Mouse (Mus musculus): Measurements from ENCODE around the gene Tjp2. TPM values are rescaled to one million over a fixed set of nuclear protein-coding genes. Genes with fewer than 3 reads are reported as not detected.
"Not testable (repeated sequence)": the region's sequence is repeated elsewhere in the genome, so short reads cannot be mapped to it uniquely, and the experiment has no call there.

Gene Tjp2
- polyA plus RNA-seq, 1 experiment, result 19.3 TPM

GRCm38 (mm10) chr19:24198676-24199303 lies 26.0 kb downstream of the Tjp2 start:
- Histone ChIP-seq H3K36me3 (ENCODE audit: control insufficient read depth, insufficient read depth, low read length) (no peaks in the 10 kb centered on the region), H3K4me1 (ENCODE audit: control insufficient read depth, insufficient read depth, low read length) (peaks cover 2% of the 10 kb centered on the region), H3K4me3 (ENCODE audit: control insufficient read depth, low read depth, low read length) (no peak overlapping the region), H3K27ac (ENCODE audit: control insufficient read depth, insufficient read depth, low read depth, low read length) (no peak overlapping the region), H3K27me3 (ENCODE audit: control insufficient read depth, insufficient read depth, low read length) (no peaks in the 10 kb centered on the region)
- TF ChIP-seq POLR2A (IDR thresholded peaks at IDR 0.05; ENCODE audit: control insufficient read depth, low read depth, low read length) (no peak), CTCF (IDR thresholded peaks at IDR 0.05; ENCODE audit: control insufficient read depth, insufficient read depth, insufficient replicate concordance, low read depth, low read length) (no peak)

GRCm38 (mm10) chr19:24197338-24197737 lies 27.5 kb downstream of the Tjp2 start:
- TF ChIP-seq CTCF (IDR thresholded peaks at IDR 0.05; ENCODE audit: control insufficient read depth, insufficient read depth, insufficient replicate concordance, low read depth, low read length) (no peak), POLR2A (IDR thresholded peaks at IDR 0.05; ENCODE audit: control insufficient read depth, low read depth, low read length) (no peak)

GRCm38 (mm10) chr19:24195224-24195623 lies 29.6 kb downstream of the Tjp2 start:
- H3K27ac ChIP-seq (ENCODE audit: control insufficient read depth, insufficient read depth, low read depth, low read length), result no peak overlapping the region

More at GRCm38 (mm10) chr19:24197338-24197737, 27.5 kb downstream of the Tjp2 start:
- H3K4me1 ChIP-seq (ENCODE audit: control insufficient read depth, insufficient read depth, low read length), result peaks cover 2% of the 10 kb centered on the region
- H3K36me3 ChIP-seq (ENCODE audit: control insufficient read depth, insufficient read depth, low read length), result no peaks in the 10 kb centered on the region
- no peak overlapping the region for H3K4me3 ChIP-seq (ENCODE audit: control insufficient read depth, low read depth, low read length)
- H3K27me3 ChIP-seq (ENCODE audit: control insufficient read depth, insufficient read depth, low read length), result no peaks in the 10 kb centered on the region
- H3K27ac ChIP-seq (ENCODE audit: control insufficient read depth, insufficient read depth, low read depth, low read length), result no peak overlapping the region

GRCm38 (mm10) chr19:24194216-24194615 lies 30.6 kb downstream of the Tjp2 start:
- Histone ChIP-seq H3K4me3 (ENCODE audit: control insufficient read depth, low read depth, low read length) (no peak overlapping the region), H3K4me1 (ENCODE audit: control insufficient read depth, insufficient read depth, low read length) (peaks cover 2% of the 10 kb centered on the region), H3K27me3 (ENCODE audit: control insufficient read depth, insufficient read depth, low read length) (no peaks in the 10 kb centered on the region), H3K27ac (ENCODE audit: control insufficient read depth, insufficient read depth, low read depth, low read length) (no peak overlapping the region), H3K36me3 (ENCODE audit: control insufficient read depth, insufficient read depth, low read length) (no peaks in the 10 kb centered on the region)
- TF ChIP-seq CTCF (IDR thresholded peaks at IDR 0.05; ENCODE audit: control insufficient read depth, insufficient read depth, insufficient replicate concordance, low read depth, low read length) (peak; percentile 73; the same call in 1 of the 2 replicates), POLR2A (IDR thresholded peaks at IDR 0.05; ENCODE audit: control insufficient read depth, low read depth, low read length) (no peak)

More at GRCm38 (mm10) chr19:24195224-24195623, 29.6 kb downstream of the Tjp2 start:
- Histone ChIP-seq H3K36me3 (ENCODE audit: control insufficient read depth, insufficient read depth, low read length) (no peaks in the 10 kb centered on the region), H3K4me3 (ENCODE audit: control insufficient read depth, low read depth, low read length) (no peak overlapping the region), H3K27me3 (ENCODE audit: control insufficient read depth, insufficient read depth, low read length) (no peaks in the 10 kb centered on the region), H3K4me1 (ENCODE audit: control insufficient read depth, insufficient read depth, low read length) (peaks cover 2% of the 10 kb centered on the region)
- TF ChIP-seq CTCF (IDR thresholded peaks at IDR 0.05; ENCODE audit: control insufficient read depth, insufficient read depth, insufficient replicate concordance, low read depth, low read length) (no peak), POLR2A (IDR thresholded peaks at IDR 0.05; ENCODE audit: control insufficient read depth, low read depth, low read length) (no peak)

- Histone ChIP-seq H3K4me3 (ENCODE audit: control insufficient read depth, low read depth, low read length) (no peak overlapping the region), H3K4me1 (ENCODE audit: control insufficient read depth, insufficient read depth, low read length) (peaks cover 2% of the 10 kb centered on the region), H3K27me3 (ENCODE audit: control insufficient read depth, insufficient read depth, low read length) (no peaks in the 10 kb centered on the region), H3K27ac (ENCODE audit: control insufficient read depth, insufficient read depth, low read depth, low read length) (no peak overlapping the region), H3K36me3 (ENCODE audit: control insufficient read depth, insufficient read depth, low read length) (no peaks in the 10 kb centered on the region)
- no peak for TF ChIP-seq CTCF (IDR thresholded peaks at IDR 0.05; ENCODE audit: control insufficient read depth, insufficient read depth, insufficient replicate concordance, low read depth, low read length)
- TF ChIP-seq POLR2A (IDR thresholded peaks at IDR 0.05; ENCODE audit: control insufficient read depth, low read depth, low read length), result no peak
These were observed 31.9 kb downstream of the Tjp2 start for GRCm38 (mm10) chr19:24192946-24193345.

- H3K27me3 ChIP-seq (ENCODE audit: control insufficient read depth, insufficient read depth, low read length), result no peaks in the 10 kb centered on the region
- H3K27ac ChIP-seq (ENCODE audit: control insufficient read depth, insufficient read depth, low read depth, low read length), result no peak overlapping the region
- H3K4me3 ChIP-seq (ENCODE audit: control insufficient read depth, low read depth, low read length), result no peak overlapping the region
- H3K4me1 ChIP-seq (ENCODE audit: control insufficient read depth, insufficient read depth, low read length), result peaks cover 2% of the 10 kb centered on the region
- no peaks in the 10 kb centered on the region for H3K36me3 ChIP-seq (ENCODE audit: control insufficient read depth, insufficient read depth, low read length)
- TF ChIP-seq POLR2A (IDR thresholded peaks at IDR 0.05; ENCODE audit: control insufficient read depth, low read depth, low read length), result no peak
These were observed 37.0 kb downstream of the Tjp2 start for GRCm38 (mm10) chr19:24187791-24188190.

- H3K4me3 ChIP-seq (ENCODE audit: control insufficient read depth, low read depth, low read length); H3K27me3 ChIP-seq (ENCODE audit: control insufficient read depth, insufficient read depth, low read length); H3K4me1 ChIP-seq (ENCODE audit: control insufficient read depth, insufficient read depth, low read length); H3K36me3 ChIP-seq (ENCODE audit: control insufficient read depth, insufficient read depth, low read length); H3K27ac ChIP-seq (ENCODE audit: control insufficient read depth, insufficient read depth, low read depth, low read length): not testable (repeated sequence)
These were observed 37.5 kb downstream of the Tjp2 start for GRCm38 (mm10) chr19:24187358-24187757.

Measured in testis, adult 2 months (tissue).